Mouse (Mus musculus): ENCODE data around the gene Mpped2. TPM values are rescaled to one million over a fixed set of nuclear protein-coding genes. Genes with fewer than 3 reads are reported as not detected.

Mpped2 gene
- total and polyA plus RNA-seq, 3 experiments, result not detected

- Histone ChIP-seq H3K9me3 (replicated peaks; ENCODE audit: low read length) (peaks cover 62% of the 10 kb centered on the region), H3K36me3 (replicated peaks in 1 of 2; ENCODE audit: control insufficient read depth in 1 of 2, insufficient read depth in 1 of 2, low read length in 1 of 2) (no peaks in the 10 kb centered on the region), H3K79me2 (replicated peaks; ENCODE audit: control insufficient read depth, extremely low read depth, insufficient read depth, poor library complexity, severe bottlenecking) (no peaks in the 10 kb centered on the region), H3K4me3 (replicated peaks in 1 of 3; ENCODE audit: low read depth in 2 of 3, low read length in 2 of 3, poor library complexity in 1 of 3) (no peak overlapping the region), H3K4me1 (ENCODE audit: control insufficient read depth in 1 of 2, insufficient read depth in 2 of 2) (no peaks in the 10 kb centered on the region), H3K27me3 (replicated peaks) (no peaks in the 10 kb centered on the region), H3K4me2 (ENCODE audit: insufficient read depth, low read depth, poor library complexity, severe bottlenecking) (no peak overlapping the region), H3K9ac (ENCODE audit: insufficient read depth, low read depth) (no peak overlapping the region), H3K27ac (ENCODE audit: insufficient read depth, low read depth) (no peak overlapping the region)
- in situ Hi-C loops (cut with MboI; ENCODE audit: low pct_ligation_motif_present, low pct_unique_long_range_greater_than_20kb, low sequenced_read_pairs), result no loop called here
- TF ChIP-seq SMC3 (IDR thresholded peaks at IDR 0.05; ENCODE audit: low read depth, low read length) (no peak), ZMIZ1 (IDR thresholded peaks at IDR 0.05; ENCODE audit: low read depth, low read length) (no peak), NELFE (IDR thresholded peaks at IDR 0.05; ENCODE audit: low read depth, low read length) (no peak), MXI1 (IDR thresholded peaks at IDR 0.05; ENCODE audit: low read depth, low read length) (no peak), MYC (IDR thresholded peaks at IDR 0.05; ENCODE audit: low read depth, low read length) (no peak), RAD21 (IDR thresholded peaks at IDR 0.05; ENCODE audit: low read depth, low read length) (no peak), PAX5 (IDR thresholded peaks at IDR 0.05; ENCODE audit: low read length) (no peak), TBP (conservative IDR thresholded peaks at IDR 0.05; ENCODE audit: low read depth, low read length) (no peak), SIN3A (IDR thresholded peaks at IDR 0.05; ENCODE audit: low read length) (no peak), TCF12 (IDR thresholded peaks at IDR 0.05; ENCODE audit: low read depth, low read length) (no peak), HCFC1 (IDR thresholded peaks at IDR 0.05; ENCODE audit: low read depth, low read length) (no peak), IRF4 (IDR thresholded peaks at IDR 0.05; ENCODE audit: low read depth, low read length) (no peak), EP300 (IDR thresholded peaks at IDR 0.05; ENCODE audit: low read length) (no peak), ETS1 (conservative IDR thresholded peaks at IDR 0.05; ENCODE audit: low read depth, low read length) (no peak), ZC3H11A (IDR thresholded peaks at IDR 0.05; ENCODE audit: low read depth, low read length) (no peak), NRF1 (IDR thresholded peaks at IDR 0.05; ENCODE audit: low read depth, low read length) (no peak), MAFK (IDR thresholded peaks at IDR 0.05; ENCODE audit: insufficient replicate concordance, low read length) (no peak), USF1 (IDR thresholded peaks at IDR 0.05; ENCODE audit: low read depth, low read length) (no peak), RCOR1 (conservative IDR thresholded peaks at IDR 0.05; ENCODE audit: low read depth, low read length) (no peak)
- no peak for DNase-seq (ENCODE audit: extremely low read depth)
- dilution Hi-C loops (cut with MboI; ENCODE audit: extremely low pct_ligation_motif_present, extremely low pct_unique_long_range_greater_than_20kb, low sequenced_read_pairs), result no loop called here
Observed at GRCm38 (mm10) chr2:106888174-106888573, 195.1 kb downstream of the Mpped2 start.

GRCm38 (mm10) chr2:106889297-106890000 is 196.4 kb downstream of the Mpped2 start:
- H3K9me3 ChIP-seq (replicated peaks; ENCODE audit: low read length), result peaks cover 63% of the 10 kb centered on the region
- no peak overlapping the region for H3K4me3 ChIP-seq (replicated peaks in 1 of 3; ENCODE audit: low read depth in 2 of 3, low read length in 2 of 3, poor library complexity in 1 of 3)
- H3K79me2 ChIP-seq (replicated peaks; ENCODE audit: control insufficient read depth, extremely low read depth, insufficient read depth, poor library complexity, severe bottlenecking), result no peaks in the 10 kb centered on the region
- in situ Hi-C loops (cut with MboI; ENCODE audit: low pct_ligation_motif_present, low pct_unique_long_range_greater_than_20kb, low sequenced_read_pairs), result no loop called here
- H3K4me1 ChIP-seq (ENCODE audit: control insufficient read depth in 1 of 2, insufficient read depth in 2 of 2), result no peaks in the 10 kb centered on the region
- no peaks in the 10 kb centered on the region for H3K27me3 ChIP-seq (replicated peaks)
- H3K27ac ChIP-seq (ENCODE audit: insufficient read depth, low read depth), result no peak overlapping the region
- no peak overlapping the region for H3K4me2 ChIP-seq (ENCODE audit: insufficient read depth, low read depth, poor library complexity, severe bottlenecking)
- no peak overlapping the region for H3K9ac ChIP-seq (ENCODE audit: insufficient read depth, low read depth)
- dilution Hi-C loops (cut with MboI; ENCODE audit: extremely low pct_ligation_motif_present, extremely low pct_unique_long_range_greater_than_20kb, low sequenced_read_pairs), result no loop called here
- H3K36me3 ChIP-seq (replicated peaks in 1 of 2; ENCODE audit: control insufficient read depth in 1 of 2, insufficient read depth in 1 of 2, low read length in 1 of 2), result no peaks in the 10 kb centered on the region
- DNase-seq (ENCODE audit: extremely low read depth), result no peak
- TF ChIP-seq CTCF (conservative IDR thresholded peaks at IDR 0.05 in 1 of 2, IDR thresholded peaks at IDR 0.05 in 1 of 2; ENCODE audit: low read depth in 2 of 2, low read length in 2 of 2) (no peak), RAD21 (IDR thresholded peaks at IDR 0.05; ENCODE audit: low read depth, low read length) (no peak)

Measured in CH12.LX (cell line).